ENCODE assay signal across 9 mouse cellular contexts in the genomic region with DNA sequence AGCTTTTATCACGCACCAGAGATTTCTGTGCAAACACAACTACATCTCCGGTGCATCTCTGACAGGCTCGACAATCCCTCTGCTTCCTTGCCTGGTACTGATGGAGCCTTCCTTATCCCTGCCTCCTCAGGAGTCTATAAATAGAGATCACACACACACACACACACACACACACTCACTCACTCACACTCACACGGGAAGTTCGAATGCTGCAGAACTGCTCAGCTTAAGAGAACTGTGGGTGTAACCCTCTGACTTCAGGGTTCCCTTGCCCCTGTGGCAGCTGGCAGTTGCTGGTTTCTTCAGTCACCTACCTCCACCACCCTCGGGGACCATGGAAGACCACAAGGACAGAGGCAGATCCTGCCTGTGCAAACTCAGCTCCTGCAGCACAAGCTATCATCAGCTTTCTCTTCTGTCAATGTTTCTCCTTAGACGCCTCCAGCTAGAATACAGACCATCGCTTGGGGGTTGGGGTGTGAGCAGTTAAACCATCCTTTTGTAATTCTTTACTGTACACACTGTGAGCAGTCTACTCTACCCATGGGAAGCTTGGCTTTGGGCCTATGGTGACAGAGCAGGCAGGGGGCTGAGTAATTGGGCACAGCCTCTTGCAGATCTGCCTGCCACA.
DNase-seq lines count a peak whose midpoint lies in the region; ATAC-seq lines count a peak whose summit lies in the region.
"Had no signal": no experiment of that assay in that cellular context is flagged by ENCODE, and none has a peak within 500 bp of the region (broad histone marks: within the 10 kb centered on the region; RNA-seq: fewer than 3 reads in every experiment).

No protein-coding gene starts in this region.

- DNase-seq in heart, postnatal 25 days (ENCODE audit: low spot score) = no peak
- peak; percentile 72 to 74 for DNase-seq in right cerebral cortex, adult 2 months (ENCODE audit: low spot score in 2 of 2)
- no peak for DNase-seq in right cerebral cortex, postnatal 4 days
- peak; percentile 47 for DNase-seq in thymus, postnatal 4 days
- DNase-seq in spleen, postnatal 10 days (ENCODE audit: low spot score in 2 of 2) = no peak
- no peak for DNase-seq in gastrocnemius, postnatal 36 days
- DNase-seq: adrenal gland, postnatal 10 days had no signal

- H3K4me3 ChIP-seq in heart, embryonic 13.5 days = no peak overlapping the region
- H3K4me3 ChIP-seq in limb, embryonic 15.5 days = no peak overlapping the region

- intact Hi-C loops in heart, postnatal 25 days (cut with DNase I) = no loop called here
- intact Hi-C loops in gastrocnemius, postnatal 36 days (cut with DNase I) = no loop called here

- H3K9me3 ChIP-seq in heart, embryonic 13.5 days = no peaks in the 10 kb centered on the region
- no peaks in the 10 kb centered on the region for H3K9me3 ChIP-seq in limb, embryonic 15.5 days

- no peak overlapping the region for H3K4me2 ChIP-seq in heart, embryonic 13.5 days
- H3K4me2 ChIP-seq in limb, embryonic 15.5 days = no peak overlapping the region

- H3K36me3 ChIP-seq in heart, embryonic 13.5 days = no peaks in the 10 kb centered on the region
- H3K36me3 ChIP-seq in limb, embryonic 15.5 days = no peaks in the 10 kb centered on the region

- 31% methylated on average over 8 of the region's 8 CpGs for WGBS in heart, embryonic 13.5 days
- 52% methylated on average over 8 of the region's 8 CpGs for WGBS in limb, embryonic 15.5 days

- no peak for ATAC-seq in heart, embryonic 13.5 days (ENCODE audit: extremely low read depth, insufficient number of reproducible peaks, low FRiP score, low TSS enrichment)
- ATAC-seq in limb, embryonic 15.5 days (ENCODE audit: insufficient number of reproducible peaks, low FRiP score, low TSS enrichment, low read depth) = no peak

- H3K9ac ChIP-seq in heart, embryonic 13.5 days = 0 out of 2 replicates have a peak overlapping the region, but pooled peaks have one; percentile 5
- H3K9ac ChIP-seq in limb, embryonic 15.5 days = no peak overlapping the region

- H3K4me1 ChIP-seq in heart, embryonic 13.5 days = peaks cover 41% of the 10 kb centered on the region
- H3K4me1 ChIP-seq in limb, embryonic 15.5 days = peaks cover 30% of the 10 kb centered on the region

- peaks cover 9% of the 10 kb centered on the region for H3K27me3 ChIP-seq in heart, embryonic 13.5 days (replicated peaks)
- H3K27me3 ChIP-seq in limb, embryonic 15.5 days = 0 out of 2 replicates have a peak, but pooled peaks cover 6% of the 10 kb centered on the region

- H3K27ac ChIP-seq in heart, embryonic 13.5 days (replicated peaks) = peak overlapping the region; percentile 50
- H3K27ac ChIP-seq in limb, embryonic 15.5 days = 0 out of 2 replicates have a peak overlapping the region, but pooled peaks have one; percentile 33

Comparison
In these comparisons a context has a peak if more than half of its experiments do, and no peak if none do; other contexts are left out.
1. DNase-seq: peak in right cerebral cortex, adult 2 months (2 of 2) and thymus, postnatal 4 days (single experiment); none in heart, postnatal 25 days (single experiment), right cerebral cortex, postnatal 4 days (single experiment), spleen, postnatal 10 days (0 of 2) and gastrocnemius, postnatal 36 days (0 of 2).